Mouse (Mus musculus): ENCODE data around the gene Bcap31. TPM values are rescaled to one million over a fixed set of nuclear protein-coding genes. Genes with fewer than 3 reads are reported as not detected.

Bcap31 gene
- polyA plus RNA-seq, 1 experiment from 2014 or later = 232 TPM

Other genes starting within 250 kb of the Bcap31 start
- 0.19 to 1.3 TPM (median 0.98 TPM) in 3 replicates for gene Bgn, start 232.6 kb downstream of the Bcap31 start, polyA plus RNA-seq (2018)
- 0.04 TPM in 1 of 3 replicates, not detected in the others for gene Atp2b3, start 213.1 kb downstream of the Bcap31 start, polyA plus RNA-seq (2018)
- 0.59 to 1.1 TPM (median 1.1 TPM) in 3 replicates for gene Dusp9, start 76.8 kb downstream of the Bcap31 start, polyA plus RNA-seq (2018)
- gene Pnck, start 56.1 kb downstream of the Bcap31 start, polyA plus RNA-seq (2018) = 0.13 TPM in 1 of 3 replicates, not detected in the others
- gene Slc6a8, start 43.0 kb downstream of the Bcap31 start, polyA plus RNA-seq (2018) = 66.4 to 157 TPM (median 124 TPM) in 3 replicates
- 42.0 to 64.5 TPM (median 61.4 TPM) in 3 replicates for gene Abcd1, start 422 bp upstream of the Bcap31 start, polyA plus RNA-seq (2018)
- gene Plxnb3, start 40.9 kb upstream of the Bcap31 start, polyA plus RNA-seq (2018) = 0.69 to 2.3 TPM (median 1.4 TPM) in 3 replicates
- gene Srpk3, start 58.2 kb upstream of the Bcap31 start, polyA plus RNA-seq (2018) = 0.25 to 0.87 TPM (median 0.77 TPM) in 3 replicates
- gene Idh3g, start 70.7 kb upstream of the Bcap31 start, polyA plus RNA-seq (2018) = 74.1 to 137 TPM (median 85.2 TPM) in 3 replicates
- 92.9 to 202 TPM (median 173 TPM) in 3 replicates for gene Ssr4, start 70.9 kb upstream of the Bcap31 start, polyA plus RNA-seq (2018)
- 0.07 to 0.10 TPM (median 0.09 TPM) in 3 replicates for gene Pdzd4, start 108.8 kb upstream of the Bcap31 start, polyA plus RNA-seq (2018)
- 0.04 TPM in 1 of 3 replicates, not detected in the others for gene Avpr2, start 175.9 kb upstream of the Bcap31 start, polyA plus RNA-seq (2018)
- gene L1cam, start 179.9 kb upstream of the Bcap31 start, polyA plus RNA-seq (2018) = 0.94 to 1.8 TPM (median 1.1 TPM) in 3 replicates
- 13.2 to 18.0 TPM (median 14.5 TPM) in 3 replicates for gene Arhgap4, start 205.7 kb upstream of the Bcap31 start, polyA plus RNA-seq (2018)
- 15.6 to 28.5 TPM (median 20.5 TPM) in 3 replicates for gene Naa10, start 205.8 kb upstream of the Bcap31 start, polyA plus RNA-seq (2018)
- 146 to 221 TPM (median 206 TPM) in 3 replicates for gene Renbp, start 214.7 kb upstream of the Bcap31 start, polyA plus RNA-seq (2018)

Data from macrophage (primary cell).